Mouse (Mus musculus): ENCODE measurements around the gene Foxs1.

Foxs1 gene

GRCm38 (mm10) chr2:152928219-152928987, 4.6 kb downstream of the Foxs1 start:
- no peak for DNase-seq (ENCODE audit: low spot score)

- DNase-seq (ENCODE audit: low spot score), result no peak
Measured at GRCm38 (mm10) chr2:152927371-152927770, 5.6 kb downstream of the Foxs1 start.

- no peak for DNase-seq (ENCODE audit: low spot score)
Measured at GRCm38 (mm10) chr2:152926896-152927295, 6.1 kb downstream of the Foxs1 start.

DNA sequence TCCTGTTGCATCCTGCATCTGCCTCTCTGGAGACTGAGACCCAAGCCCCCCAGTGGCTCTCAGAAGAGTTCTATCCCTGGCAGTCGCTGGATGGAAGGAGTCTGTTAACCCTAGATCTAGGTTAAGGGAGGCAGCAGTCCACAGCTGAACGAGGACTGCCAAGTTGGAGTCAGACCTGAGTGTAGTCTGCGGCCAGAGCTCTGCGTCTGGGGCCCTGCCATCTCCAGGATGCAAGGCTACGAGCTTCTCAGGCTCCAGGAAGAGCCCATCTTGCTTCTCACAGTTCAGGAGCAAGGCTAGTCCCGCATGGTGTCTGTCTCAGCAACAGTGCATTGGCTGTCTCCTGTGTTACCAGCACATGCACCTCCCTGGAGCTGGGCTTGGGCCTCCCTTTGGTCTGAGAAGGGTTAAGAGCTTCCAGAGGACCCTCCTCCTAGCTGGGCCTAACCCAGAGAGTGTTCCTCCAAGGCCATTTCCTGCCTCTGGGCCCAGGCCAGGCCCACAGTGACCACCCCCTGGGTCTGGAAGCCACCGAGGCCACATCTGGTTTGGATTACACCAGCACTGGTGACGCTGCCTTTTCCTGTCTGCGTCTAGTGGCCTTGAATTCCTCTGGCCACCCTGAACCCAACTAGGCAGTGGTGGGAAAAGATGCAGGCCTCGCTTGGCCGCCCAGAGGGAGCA, 7.7 kb downstream of the Foxs1 start:
- no peak for DNase-seq (ENCODE audit: low spot score)

GRCm38 (mm10) chr2:152924543-152924942, 8.5 kb downstream of the Foxs1 start:
- DNase-seq (ENCODE audit: low spot score), result no peak

DNA sequence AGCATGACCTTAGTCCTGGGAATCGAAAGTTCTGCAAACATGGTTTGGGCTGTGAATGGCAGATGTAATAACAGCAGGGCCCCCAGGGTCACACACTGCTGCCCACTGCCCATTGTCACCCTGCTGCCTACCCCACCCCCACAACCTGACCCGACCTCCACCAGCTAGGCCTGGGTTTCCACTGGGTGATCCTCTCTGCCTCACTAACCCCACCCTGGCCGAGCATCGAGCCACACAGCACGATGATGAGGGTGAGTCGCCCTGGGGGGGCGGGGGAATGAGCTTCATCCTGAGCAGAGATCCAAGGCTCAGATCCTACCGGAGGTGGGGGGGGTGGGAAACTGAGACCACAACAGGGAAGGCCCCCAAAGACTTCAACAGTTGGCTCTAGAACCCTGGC, 8.9 kb downstream of the Foxs1 start:
- DNase-seq (ENCODE audit: low spot score), result no peak

GRCm38 (mm10) chr2:152923621-152924020, 9.4 kb downstream of the Foxs1 start:
- no peak for DNase-seq (ENCODE audit: low spot score)

DNA sequence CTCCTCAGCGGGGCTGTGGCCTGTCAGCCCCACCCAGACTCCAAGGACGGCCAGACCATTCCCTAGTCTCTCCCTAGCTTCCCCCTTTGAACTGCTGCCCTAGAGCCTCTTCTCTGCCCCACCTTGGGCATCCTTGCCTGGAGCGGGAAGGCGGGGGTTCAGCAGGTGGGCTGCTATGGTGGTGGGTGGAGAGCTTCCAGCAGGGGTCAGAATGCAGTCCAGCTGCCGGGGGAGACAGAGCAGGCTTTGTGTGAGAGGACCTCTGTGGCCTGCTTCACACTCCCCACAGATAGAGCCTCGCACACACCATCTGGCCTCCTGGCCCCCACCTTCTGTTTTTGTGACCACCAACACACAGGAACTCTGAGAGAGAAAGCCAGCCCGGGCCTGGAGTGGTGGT, 10.6 kb downstream of the Foxs1 start:
- DNase-seq (ENCODE audit: low spot score), result no peak

- DNase-seq (ENCODE audit: low spot score), result no peak
Measured at GRCm38 (mm10) chr2:152917671-152918070, 15.3 kb downstream of the Foxs1 start.

GRCm38 (mm10) chr2:152916111-152916510, 16.9 kb downstream of the Foxs1 start:
- no peak for DNase-seq (ENCODE audit: low spot score)

- DNase-seq (ENCODE audit: low spot score), result no peak
Measured at GRCm38 (mm10) chr2:152915453-152915852, 17.6 kb downstream of the Foxs1 start.

DNA sequence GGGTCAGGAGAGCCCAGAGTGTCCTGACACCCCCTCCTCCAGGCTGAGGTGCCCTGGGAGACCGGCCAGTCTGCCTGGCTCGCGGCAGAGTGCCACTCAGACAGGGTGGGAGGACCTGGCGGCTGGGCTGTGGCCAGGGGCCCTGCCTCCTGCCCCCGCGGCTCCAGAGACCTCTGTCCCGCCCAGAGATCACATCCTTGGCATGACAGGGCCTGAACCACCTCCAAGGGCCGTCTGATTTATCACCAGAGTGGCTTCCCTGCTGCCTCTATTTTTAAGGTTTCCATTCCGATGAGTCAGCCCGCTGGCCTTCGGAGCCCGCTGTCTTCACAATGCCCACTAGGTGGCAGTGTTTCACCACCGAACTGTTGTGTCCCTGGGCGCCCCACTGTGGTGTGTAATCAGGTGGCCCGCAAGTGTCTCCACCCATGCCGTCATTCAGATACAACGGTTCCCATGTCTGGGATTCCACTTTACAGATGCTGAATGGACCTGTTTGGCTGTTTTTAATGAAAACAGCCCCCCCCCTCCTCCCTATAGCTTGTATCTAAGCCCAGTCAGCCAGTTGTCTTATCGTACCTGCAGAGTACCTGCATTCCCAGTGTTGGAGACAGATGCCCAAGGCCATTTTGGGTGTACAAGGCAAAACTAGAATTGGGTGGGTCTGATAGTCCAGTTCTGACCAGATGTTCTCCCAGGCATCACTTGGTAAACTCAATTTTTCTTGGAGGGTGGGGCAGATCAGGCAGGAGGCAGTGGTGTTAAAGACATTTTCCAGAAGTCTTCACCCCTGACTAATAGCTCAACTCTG, 18.5 kb downstream of the Foxs1 start:
- DNase-seq (ENCODE audit: low spot score), result peak; percentile 78

GRCm38 (mm10) chr2:152913471-152913870, 19.5 kb downstream of the Foxs1 start:
- no peak for DNase-seq (ENCODE audit: low spot score)

GRCm38 (mm10) chr2:152911432-152911831, 21.6 kb downstream of the Foxs1 start:
- no peak for DNase-seq (ENCODE audit: low spot score)

GRCm38 (mm10) chr2:152911031-152911430, 22.0 kb downstream of the Foxs1 start, which contains the start of gene Mylk2:
Gene Mylk2, plus strand, starts transcription at chr2:152911352.
- DNase-seq (ENCODE audit: low spot score), result no peak

- no peak for DNase-seq (ENCODE audit: low spot score)
Measured at GRCm38 (mm10) chr2:152909848-152910247, 23.2 kb downstream of the Foxs1 start.

DNA sequence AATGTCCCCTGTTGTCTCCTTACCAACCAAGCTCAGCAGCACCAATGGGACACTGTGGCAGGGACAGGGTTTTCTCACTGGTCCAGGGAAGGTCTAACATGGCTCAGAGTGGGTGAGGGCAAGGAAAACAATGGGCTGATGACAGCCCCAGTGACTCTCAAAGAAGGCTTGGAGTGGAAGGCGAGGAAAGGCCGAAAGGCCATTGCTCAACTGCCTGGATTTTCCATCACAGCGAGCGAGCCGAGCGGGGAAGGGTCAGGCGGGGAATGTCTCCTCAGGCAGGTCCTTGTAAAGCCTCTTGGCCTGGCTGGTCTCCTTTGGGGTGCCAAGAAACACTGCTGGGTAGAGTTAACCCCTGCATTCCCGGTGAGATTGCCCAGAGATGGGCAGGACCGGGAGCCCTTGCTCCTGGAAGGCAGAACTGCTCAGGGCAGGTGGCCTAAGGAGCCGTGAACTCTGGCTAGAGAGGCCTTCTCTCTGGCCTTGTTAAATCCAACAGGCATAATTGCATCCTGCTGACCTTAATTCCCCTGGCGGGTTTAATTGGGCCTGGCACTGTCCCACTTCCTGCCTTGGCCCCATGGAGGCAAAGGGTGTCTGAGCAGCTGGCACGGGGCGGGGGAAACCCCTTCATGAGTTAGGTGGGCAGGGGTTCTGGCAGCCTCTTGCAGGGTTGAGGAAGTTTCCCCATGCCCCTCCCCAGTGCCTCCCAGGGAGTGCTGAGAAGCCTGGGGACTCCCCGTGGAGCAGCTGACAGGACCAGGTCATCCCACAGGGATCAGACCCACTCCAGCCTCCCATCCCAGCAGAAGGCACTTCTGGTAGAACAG, 25.7 kb downstream of the Foxs1 start:
- no peak for DNase-seq (ENCODE audit: low spot score)

GRCm38 (mm10) chr2:152906274-152907037, 26.6 kb downstream of the Foxs1 start:
- DNase-seq (ENCODE audit: low spot score), result no peak

- no peak for DNase-seq (ENCODE audit: low spot score)
Measured at GRCm38 (mm10) chr2:152905036-152905829, 27.8 kb downstream of the Foxs1 start.

DNA sequence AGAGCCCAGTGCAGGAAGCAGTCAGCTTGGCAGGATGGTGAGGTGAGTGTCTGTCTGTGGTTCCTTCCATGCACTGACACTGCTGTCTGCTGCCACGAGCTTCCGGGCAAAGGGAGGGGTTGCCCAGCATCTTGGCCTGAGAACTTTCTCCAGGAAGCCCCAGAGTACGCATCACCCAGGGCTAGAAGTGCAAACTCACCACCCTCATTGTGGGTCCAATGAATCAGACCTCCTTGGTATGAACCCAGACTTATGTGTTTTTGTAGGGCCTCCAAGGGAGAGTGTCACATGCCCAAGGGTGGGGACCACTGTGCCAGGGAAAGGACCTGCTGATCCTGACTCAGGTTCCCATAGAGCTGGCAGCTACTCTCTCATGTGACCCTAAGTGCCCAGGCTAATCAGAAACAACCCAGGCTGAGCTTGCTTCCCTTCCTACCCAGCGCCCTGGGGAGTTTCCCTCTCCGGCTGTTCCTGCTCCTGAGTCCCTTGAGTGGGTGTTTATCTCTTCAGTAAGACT, 28.8 kb downstream of the Foxs1 start:
- DNase-seq (ENCODE audit: low spot score), result no peak

All from left cerebral cortex, adult 11 months (tissue).